Mouse (Mus musculus) intestine, postnatal 0 days (tissue): ENCODE data around the gene Pex3. TPM values are rescaled to one million over a fixed set of nuclear protein-coding genes. Genes with fewer than 3 reads are reported as not detected.
A peak's percentile ranks its signal among the peaks of the same experiment; 100 is the strongest.

ENCODE experiments used
- ATAC-seq: fragments of 200-750 bp; cut with Nextera tagmentation; 2 replicates; pipeline ENCODE4 v1.8.0; 2017; ENCODE audit warnings: mild to moderate bottlenecking, moderate TSS enrichment, moderate library complexity
- H3K27ac ChIP-seq: fragments of 300-500 bp; sonication (generic); 2 replicates; pipeline ENCODE4 v1.5.1; 2014; ENCODE audit warnings: mild to moderate bottlenecking, low read depth, low read length, moderate library complexity
- H3K27me3 ChIP-seq: fragments of 300-500 bp; sonication (generic); replicated peaks from 2 replicates; pipeline ENCODE4 v1.6.1; 2014; ENCODE audit warnings: low read length, mixed read lengths; ENCODE audit not compliant: control insufficient read depth, insufficient read depth
- H3K36me3 ChIP-seq: fragments of 300-500 bp; sonication (generic); 2 replicates; pipeline ENCODE4 v1.6.1; 2014; ENCODE audit warnings: mild to moderate bottlenecking, moderate library complexity; ENCODE audit not compliant: control insufficient read depth, insufficient read depth
- H3K4me1 ChIP-seq: fragments of 300-500 bp; sonication (generic); replicated peaks from 2 replicates; pipeline ENCODE4 v1.6.1; 2014; ENCODE audit warnings: antibody characterized with exemption, low read length, mixed read lengths; ENCODE audit not compliant: control insufficient read depth, insufficient read depth
- H3K4me2 ChIP-seq: fragments of 300-500 bp; sonication (generic); replicated peaks from 2 replicates; pipeline ENCODE4 v1.6.1; 2014; ENCODE audit warnings: low read depth, mild to moderate bottlenecking, moderate library complexity
- H3K4me3 ChIP-seq: fragments of 300-500 bp; sonication (generic); 2 replicates; pipeline ENCODE4 v1.5.1; 2014; ENCODE audit warnings: low read depth, low read length
- H3K9ac ChIP-seq: fragments of 300-500 bp; sonication (generic); 2 replicates; pipeline ENCODE4 v1.6.1; 2014; ENCODE audit warnings: mild to moderate bottlenecking, low read depth, low read length
- H3K9me3 ChIP-seq: fragments of 300-500 bp; sonication (generic); 2 replicates; pipeline ENCODE4 v1.6.1; 2016; ENCODE audit warnings: mixed run types; ENCODE audit not compliant: control insufficient read depth
- CTCF ChIP-seq: sonication (generic); IDR thresholded peaks from 2 replicates; pipeline ENCODE4 v1.5.1; 2016; ENCODE audit warnings: low read depth, mild to moderate bottlenecking, control low read depth, antibody characterized with exemption, moderate library complexity
- WGBS: fragments of 180-500 bp; shearing (Covaris S2); extraction: QIAGEN DNeasy Blood & Tissue Kit; methylation state at CpG from one replicate; pipeline ENCODE4 v1.1.7; 2014; 5-methylcytosine and 5-hydroxymethylcytosine counted together
- polyA plus RNA-seq: library from polyadenylated mRNA; unstranded; fragments of >200 nt; fragmentation: Nextera tagmentation; extraction: Ambion mirVana; gene quantifications from 2 replicates; pipeline ENCODE4 v1.2.1, GENCODE M21; 2015

Pex3 gene
- polyA plus RNA-seq, 1 experiment from 2014 or later, result 21.5 TPM

DNA sequence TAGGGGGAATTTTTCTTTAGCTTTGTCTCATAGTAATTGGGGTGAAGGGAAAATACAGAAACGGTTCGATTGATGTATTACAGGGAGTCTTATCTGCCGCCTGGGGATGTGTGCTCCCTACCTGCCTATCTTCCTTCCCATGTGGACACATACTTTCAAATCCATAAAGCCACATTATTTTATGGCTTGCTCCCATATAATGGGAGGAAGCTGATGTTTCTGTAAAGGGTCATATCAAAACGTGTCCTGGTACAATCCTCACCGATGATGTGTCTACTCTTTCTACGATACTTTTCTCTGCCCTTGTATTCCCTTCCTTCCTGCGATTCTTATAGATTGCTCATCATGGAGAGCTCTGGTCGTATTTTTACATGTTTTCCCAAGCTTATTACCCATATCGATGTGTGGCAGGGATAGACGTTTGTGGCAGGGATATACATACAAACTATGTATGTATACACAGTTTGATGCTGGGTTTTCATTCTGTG is 600 bp upstream of the Pex3 start:
- TF ChIP-seq CTCF, result no peak
- 15% methylated on average over 10 of the region's 10 CpGs for WGBS
- ATAC-seq, result peak; percentile 39
- H3K36me3 ChIP-seq, result no peaks in the 10 kb centered on the region
- no peaks in the 10 kb centered on the region for H3K27me3 ChIP-seq
- peak overlapping the region; percentile 76 for H3K4me3 ChIP-seq
- no peaks in the 10 kb centered on the region for H3K9me3 ChIP-seq
- peak overlapping the region; percentile 72 for H3K4me2 ChIP-seq
- H3K4me1 ChIP-seq, result peaks cover 3% of the 10 kb centered on the region; the same call in 1 of the 2 replicates
- peak overlapping the region; percentile 67 for H3K9ac ChIP-seq
- H3K27ac ChIP-seq, result peak overlapping the region; percentile 81; the same call in 1 of the 2 replicates

DNA sequence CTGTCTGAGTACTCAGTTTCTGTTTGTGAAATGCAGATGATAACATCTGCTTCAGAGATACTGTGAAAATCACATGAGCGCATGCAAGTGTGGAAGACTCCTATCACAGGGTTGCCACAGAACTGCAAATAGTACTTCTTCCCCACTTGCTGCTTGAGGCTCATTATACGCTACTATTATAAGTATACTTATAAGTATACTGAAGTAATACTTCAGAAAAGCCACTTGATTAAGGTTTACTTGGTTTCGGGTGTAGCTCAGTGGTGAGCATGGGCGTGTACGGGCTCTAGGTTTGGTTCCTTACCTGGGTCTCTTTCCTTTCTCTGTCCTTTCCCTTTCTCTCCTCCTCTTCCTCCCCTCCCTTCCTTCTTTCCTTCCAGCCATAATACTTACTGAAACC is 11.2 kb downstream of the Pex3 start:
- Histone ChIP-seq H3K27ac (no peak overlapping the region), H3K9ac (no peak overlapping the region), H3K4me2 (no peak overlapping the region), H3K9me3 (no peaks in the 10 kb centered on the region), H3K4me3 (no peak overlapping the region), H3K4me1 (no peaks in the 10 kb centered on the region), H3K36me3 (peaks cover 36% of the 10 kb centered on the region), H3K27me3 (no peaks in the 10 kb centered on the region)
- ATAC-seq, result no peak
- no peak for TF ChIP-seq CTCF
- WGBS, result 93% methylated on average over 5 of the region's 5 CpGs

DNA sequence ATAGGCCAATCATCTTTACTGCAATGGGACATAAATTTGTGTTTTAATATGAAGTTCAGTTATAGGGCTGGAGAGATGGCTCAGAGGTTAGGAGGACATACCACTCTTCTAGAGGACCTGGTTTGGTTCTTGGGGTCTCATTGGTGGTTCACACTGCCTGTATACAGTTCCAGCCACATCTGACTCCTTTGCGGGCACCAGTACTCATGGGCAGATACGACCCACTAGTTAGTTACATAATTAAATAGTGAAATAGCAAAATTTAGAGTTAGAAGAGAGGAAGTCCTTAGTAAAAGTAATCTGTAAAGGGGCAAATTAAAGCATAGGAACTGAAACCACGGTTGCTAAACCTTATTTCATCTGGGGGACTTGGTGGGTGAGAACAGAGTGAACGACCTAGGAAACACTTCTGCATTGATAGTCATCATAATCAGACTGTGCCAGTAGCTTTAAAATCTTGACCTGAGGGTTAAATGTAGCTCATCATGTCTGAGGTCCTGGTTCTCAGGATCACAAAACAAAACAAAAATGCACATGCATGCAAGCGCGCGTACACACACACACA is 13.1 kb downstream of the Pex3 start:
- no peak for ATAC-seq
- Histone ChIP-seq H3K9me3 (no peaks in the 10 kb centered on the region), H3K4me1 (no peaks in the 10 kb centered on the region), H3K4me3 (no peak overlapping the region), H3K36me3 (peaks cover 36% of the 10 kb centered on the region), H3K27me3 (no peaks in the 10 kb centered on the region), H3K4me2 (no peak overlapping the region), H3K9ac (no peak overlapping the region), H3K27ac (no peak overlapping the region)
- 90% methylated on average over 7 of the region's 7 CpGs for WGBS
- no peak for TF ChIP-seq CTCF

DNA sequence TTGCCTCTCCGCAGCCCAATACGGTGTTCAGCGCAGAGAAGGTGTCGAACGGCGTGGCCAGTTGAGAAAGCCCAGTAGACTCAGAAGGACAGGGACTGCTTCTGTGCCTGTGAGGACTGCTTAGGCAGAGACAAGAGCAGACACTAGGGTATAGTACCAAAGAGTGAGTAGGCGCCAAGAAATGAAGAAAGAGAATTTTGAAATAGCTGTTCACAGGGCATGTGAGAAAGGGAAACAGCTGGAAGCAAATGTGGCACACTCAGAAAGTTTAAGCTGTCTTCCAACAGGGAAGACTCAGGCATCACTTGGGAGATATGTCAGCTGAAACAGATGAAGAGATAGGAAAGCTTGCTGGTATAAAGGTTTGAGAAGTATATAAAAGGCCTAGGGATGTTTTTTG is 16.2 kb downstream of the Pex3 start:
- no peak for TF ChIP-seq CTCF
- no peaks in the 10 kb centered on the region for H3K27me3 ChIP-seq
- no peak overlapping the region for H3K4me3 ChIP-seq
- WGBS, result 97% methylated on average over 7 of the region's 7 CpGs
- H3K27ac ChIP-seq, result no peak overlapping the region
- no peaks in the 10 kb centered on the region for H3K4me1 ChIP-seq
- H3K4me2 ChIP-seq, result no peak overlapping the region
- no peak for ATAC-seq
- peaks cover 33% of the 10 kb centered on the region for H3K36me3 ChIP-seq
- H3K9me3 ChIP-seq, result no peaks in the 10 kb centered on the region
- no peak overlapping the region for H3K9ac ChIP-seq

DNA sequence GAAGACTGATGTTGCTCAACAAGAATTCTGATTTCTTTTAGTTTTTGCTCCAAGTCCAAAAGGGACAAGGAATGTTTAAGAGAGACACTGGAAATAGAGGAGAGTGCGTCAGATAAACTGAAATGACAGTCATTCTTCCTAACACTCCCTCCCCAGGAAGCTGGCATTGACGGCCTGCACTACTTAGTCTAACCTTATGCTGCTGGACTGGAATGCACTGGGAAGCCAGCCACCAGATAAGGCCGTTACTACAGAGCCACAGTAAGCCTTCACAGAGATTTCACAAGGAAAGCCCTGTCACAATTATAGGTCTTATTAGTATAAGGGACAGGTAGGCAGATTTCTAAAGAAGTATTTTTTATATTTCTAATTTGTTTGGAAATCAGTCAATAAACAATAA is 18.2 kb downstream of the Pex3 start:
- H3K4me2 ChIP-seq, result no peak overlapping the region
- no peaks in the 10 kb centered on the region for H3K4me1 ChIP-seq
- 80% methylated on average over 3 of the region's 3 CpGs for WGBS
- H3K36me3 ChIP-seq, result peaks cover 36% of the 10 kb centered on the region
- no peaks in the 10 kb centered on the region for H3K27me3 ChIP-seq
- no peak overlapping the region for H3K9ac ChIP-seq
- H3K27ac ChIP-seq, result no peak overlapping the region
- H3K4me3 ChIP-seq, result no peak overlapping the region
- no peaks in the 10 kb centered on the region for H3K9me3 ChIP-seq
- TF ChIP-seq CTCF, result no peak
- no peak for ATAC-seq

DNA sequence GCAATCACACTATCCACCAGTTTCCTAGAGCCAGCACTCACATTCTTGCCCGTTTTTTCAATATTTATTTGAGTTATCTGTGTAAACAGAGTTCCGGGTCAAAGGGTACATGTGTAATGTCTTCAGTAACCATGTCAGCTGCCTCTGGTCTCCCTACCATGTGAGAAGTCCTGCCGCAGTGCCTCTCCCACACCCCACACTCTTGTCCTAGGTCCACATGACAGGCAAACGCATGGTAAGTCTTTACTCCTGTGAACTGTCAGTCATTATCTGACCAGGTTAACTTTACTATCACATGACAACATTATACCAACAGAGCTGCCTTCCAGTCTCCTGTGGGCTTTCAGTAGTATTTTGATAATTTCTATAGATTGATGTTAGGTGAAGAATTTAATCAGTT is 24.8 kb downstream of the Pex3 start:
- TF ChIP-seq CTCF, result no peak
- Histone ChIP-seq H3K4me3 (no peak overlapping the region), H3K4me2 (no peak overlapping the region), H3K9ac (no peak overlapping the region), H3K9me3 (no peaks in the 10 kb centered on the region), H3K27me3 (no peaks in the 10 kb centered on the region), H3K36me3 (peaks cover 29% of the 10 kb centered on the region), H3K4me1 (no peaks in the 10 kb centered on the region), H3K27ac (no peak overlapping the region)
- peak; percentile 87 for ATAC-seq
- 34% methylated on average over 4 of the region's 4 CpGs for WGBS
